Mouse (Mus musculus): ENCODE results near the gene Tmem254a.
A peak's percentile ranks its signal among the peaks of the same experiment; 100 is the strongest.
"Not testable (repeated sequence)": the region's sequence is repeated elsewhere in the genome, so short reads cannot be mapped to it uniquely, and the experiment has no call there.

The Tmem254a gene

GRCm38 (mm10) chr14:25927562-25927881 is at the start of gene Tmem254a:
Tmem254a (minus strand) TSS chr14:25927672.
- not testable (repeated sequence) for DNase-seq (ENCODE audit: low spot score in 2 of 2)

GRCm38 (mm10) chr14:25957861-25958260 is 30.4 kb upstream of the Tmem254a start:
- not testable (repeated sequence) for DNase-seq (ENCODE audit: low spot score in 2 of 2)

GRCm38 (mm10) chr14:25938004-25938403 is 10.5 kb upstream of the Tmem254a start, which contains the start of gene Cphx1:
Cphx1 (plus strand) TSS chr14:25938304.
- DNase-seq (ENCODE audit: low spot score in 2 of 2), result not testable (repeated sequence)

- not testable (repeated sequence) for DNase-seq (ENCODE audit: low spot score in 2 of 2)
Observed at GRCm38 (mm10) chr14:25936867-25937630, 9.6 kb upstream of the Tmem254a start.

- DNase-seq (ENCODE audit: low spot score in 2 of 2), result not testable (repeated sequence)
Observed at GRCm38 (mm10) chr14:25926814-25927561, 484 bp downstream of the Tmem254a start.

- DNase-seq (ENCODE audit: low spot score in 2 of 2), result not testable (repeated sequence)
Observed at GRCm38 (mm10) chr14:25918427-25919170, 8.9 kb downstream of the Tmem254a start.

- DNase-seq (ENCODE audit: low spot score in 2 of 2), result not testable (repeated sequence)
Observed at GRCm38 (mm10) chr14:25908976-25909375, 18.5 kb downstream of the Tmem254a start.

- not testable (repeated sequence) for DNase-seq (ENCODE audit: low spot score in 2 of 2)
Observed at GRCm38 (mm10) chr14:25907272-25907671, 20.2 kb downstream of the Tmem254a start.

GRCm38 (mm10) chr14:25905243-25905642 is 22.2 kb downstream of the Tmem254a start:
- peak; percentile 8 to 27 for DNase-seq (ENCODE audit: low spot score in 2 of 2)

- DNase-seq (ENCODE audit: low spot score in 2 of 2), result not testable (repeated sequence)
Observed at GRCm38 (mm10) chr14:25903000-25903399, 24.5 kb downstream of the Tmem254a start, which contains the start of gene Plac9a. Plac9a (minus strand) TSS chr14:25903100.

- DNase-seq (ENCODE audit: low spot score in 2 of 2), result not testable (repeated sequence)
Observed at GRCm38 (mm10) chr14:25895686-25896085, 31.8 kb downstream of the Tmem254a start.

GRCm38 (mm10) chr14:25894566-25894965 is 32.9 kb downstream of the Tmem254a start:
- DNase-seq (ENCODE audit: low spot score in 2 of 2), result not testable (repeated sequence)

GRCm38 (mm10) chr14:25885886-25886285 is 41.6 kb downstream of the Tmem254a start:
- DNase-seq (ENCODE audit: low spot score in 2 of 2), result not testable (repeated sequence)

GRCm38 (mm10) chr14:25881769-25882168 is 45.7 kb downstream of the Tmem254a start:
- DNase-seq (ENCODE audit: low spot score in 2 of 2), result not testable (repeated sequence)

- DNase-seq (ENCODE audit: low spot score in 2 of 2), result not testable (repeated sequence)
Observed at GRCm38 (mm10) chr14:25876640-25877039, 50.8 kb downstream of the Tmem254a start.
